Mouse (Mus musculus) heart, embryonic 13.5 days (tissue): ENCODE measurements around the gene Ascc1. TPM values are rescaled to one million over a fixed set of nuclear protein-coding genes. Genes with fewer than 3 reads are reported as not detected.
"Not testable (repeated sequence)": the region's sequence is repeated elsewhere in the genome, so short reads cannot be mapped to it uniquely, and the experiment has no call there.

Experiments
- ATAC-seq: fragments of 200-750 bp; cut with Nextera tagmentation; 2 replicates; pipeline ENCODE4 v1.8.0; 2017; ENCODE audit warnings: moderate TSS enrichment; ENCODE audit not compliant: insufficient number of reproducible peaks, low FRiP score, low TSS enrichment; ENCODE audit errors: extremely low read depth
- H3K27ac ChIP-seq: fragments of 300-500 bp; sonication (generic); replicated peaks from 2 replicates; pipeline ENCODE4 v1.5.1; 2015; ENCODE audit warnings: moderate library complexity, mild to moderate bottlenecking, inconsistent platforms
- H3K27me3 ChIP-seq: fragments of 300-500 bp; sonication (generic); replicated peaks from 2 replicates; pipeline ENCODE4 v1.6.1; 2015; ENCODE audit warnings: mild to moderate bottlenecking, inconsistent platforms
- H3K36me3 ChIP-seq: fragments of 300-500 bp; sonication (generic); 2 replicates; pipeline ENCODE4 v1.6.1; 2015; ENCODE audit warnings: mild to moderate bottlenecking, inconsistent platforms
- H3K4me1 ChIP-seq: fragments of 300-500 bp; sonication (generic); 2 replicates; pipeline ENCODE4 v1.6.1; 2015; ENCODE audit warnings: inconsistent platforms
- H3K4me2 ChIP-seq: fragments of 300-500 bp; sonication (generic); 2 replicates; pipeline ENCODE4 v1.6.1; 2015; ENCODE audit warnings: inconsistent platforms, mild to moderate bottlenecking, moderate library complexity
- H3K4me3 ChIP-seq: fragments of 300-500 bp; sonication (generic); 2 replicates; pipeline ENCODE4 v1.5.1; 2015; ENCODE audit warnings: moderate library complexity, mild to moderate bottlenecking, inconsistent platforms
- H3K9ac ChIP-seq: fragments of 300-500 bp; sonication (generic); 2 replicates; pipeline ENCODE4 v1.6.1; 2015; ENCODE audit warnings: inconsistent platforms, mild to moderate bottlenecking, moderate library complexity
- H3K9me3 ChIP-seq: fragments of 300-500 bp; sonication (generic); 2 replicates; pipeline ENCODE4 v1.6.1; 2016; ENCODE audit warnings: inconsistent platforms
- WGBS: fragments of 180-500 bp; shearing (Covaris S2); methylation state at CpG from one replicate; pipeline ENCODE4 v1.1.7; 2015; ENCODE audit warnings: mixed read lengths; 5-methylcytosine and 5-hydroxymethylcytosine counted together
- polyA plus RNA-seq: library from polyadenylated mRNA; unstranded; fragments of >200 nt; fragmentation: Nextera tagmentation; extraction: Ambion mirVana; gene quantifications from 2 replicates; pipeline ENCODE4 v1.2.1, GENCODE M21; 2015

The Ascc1 gene
- polyA plus RNA-seq, 1 experiment from 2014 or later: 33.8 TPM

- Histone ChIP-seq H3K36me3 (no peaks in the 10 kb centered on the region), H3K9ac (no peak overlapping the region), H3K9me3 (no peaks in the 10 kb centered on the region), H3K4me2 (no peak overlapping the region), H3K4me3 (no peak overlapping the region), H3K27ac (no peak overlapping the region), H3K27me3 (peaks cover 75% of the 10 kb centered on the region), H3K4me1 (peaks cover 24% of the 10 kb centered on the region)
- no peak for ATAC-seq
- WGBS: 48% methylated on average over 7 of the region's 7 CpGs
Measured at GRCm38 (mm10) chr10:60118464-60118863, 115.9 kb downstream of the Ascc1 start.

GRCm38 (mm10) chr10:60120630-60121029, 118.0 kb downstream of the Ascc1 start:
- Histone ChIP-seq H3K4me1 (peaks cover 23% of the 10 kb centered on the region), H3K9ac (no peak overlapping the region), H3K27ac (no peak overlapping the region), H3K27me3 (peaks cover 71% of the 10 kb centered on the region), H3K36me3 (no peaks in the 10 kb centered on the region), H3K4me2 (no peak overlapping the region), H3K9me3 (no peaks in the 10 kb centered on the region), H3K4me3 (no peak overlapping the region)
- WGBS: 73% methylated on average over 4 of the region's 4 CpGs
- no peak for ATAC-seq

- H3K4me3 ChIP-seq: no peak overlapping the region
- no peaks in the 10 kb centered on the region for H3K9me3 ChIP-seq
- H3K27ac ChIP-seq: no peak overlapping the region
- H3K9ac ChIP-seq: no peak overlapping the region
- H3K27me3 ChIP-seq: peaks cover 73% of the 10 kb centered on the region
- H3K4me1 ChIP-seq: peaks cover 4% of the 10 kb centered on the region
- no peaks in the 10 kb centered on the region for H3K36me3 ChIP-seq
- H3K4me2 ChIP-seq: no peak overlapping the region
- 58% methylated on average over 6 of the region's 6 CpGs for WGBS
- no peak for ATAC-seq
Measured at GRCm38 (mm10) chr10:60124078-60124477, 121.5 kb downstream of the Ascc1 start.

- Histone ChIP-seq H3K4me2 (peak overlapping the region; percentile 52), H3K9me3 (no peaks in the 10 kb centered on the region), H3K4me1 (peaks cover 4% of the 10 kb centered on the region), H3K36me3 (no peaks in the 10 kb centered on the region), H3K9ac (no peak overlapping the region), H3K4me3 (peak overlapping the region; percentile 16; the same call in 1 of the 2 replicates), H3K27ac (no peak overlapping the region), H3K27me3 (peaks cover 74% of the 10 kb centered on the region)
- no peak for ATAC-seq
- WGBS: 19% methylated on average over 22 of the region's 22 CpGs
Measured at GRCm38 (mm10) chr10:60125529-60126327, 123.1 kb downstream of the Ascc1 start.

- Histone ChIP-seq H3K4me2 (no peak overlapping the region), H3K9ac (no peak overlapping the region), H3K9me3 (no peaks in the 10 kb centered on the region), H3K4me1 (peaks cover 5% of the 10 kb centered on the region), H3K27me3 (peaks cover 68% of the 10 kb centered on the region), H3K27ac (no peak overlapping the region), H3K4me3 (no peak overlapping the region), H3K36me3 (no peaks in the 10 kb centered on the region)
- WGBS: 69% methylated on average over 9 of the region's 9 CpGs
- ATAC-seq: no peak
Measured at GRCm38 (mm10) chr10:60128287-60128686, 125.7 kb downstream of the Ascc1 start.

- WGBS: 71% methylated on average over 4 of the region's 4 CpGs
- ATAC-seq: no peak
Measured at GRCm38 (mm10) chr10:60130504-60130903, 127.9 kb downstream of the Ascc1 start.

GRCm38 (mm10) chr10:60133501-60133900, 130.9 kb downstream of the Ascc1 start:
- Histone ChIP-seq H3K27me3 (peaks cover 53% of the 10 kb centered on the region), H3K4me3 (no peak overlapping the region), H3K27ac (no peak overlapping the region), H3K9ac (no peak overlapping the region), H3K4me2 (no peak overlapping the region), H3K36me3 (no peaks in the 10 kb centered on the region), H3K4me1 (peaks cover 25% of the 10 kb centered on the region), H3K9me3 (no peaks in the 10 kb centered on the region)
- WGBS: 25% methylated on average over 6 of the region's 6 CpGs
- no peak for ATAC-seq

More at GRCm38 (mm10) chr10:60130504-60130903, 127.9 kb downstream of the Ascc1 start:
- Histone ChIP-seq H3K9me3 (no peaks in the 10 kb centered on the region), H3K4me2 (no peak overlapping the region), H3K36me3 (no peaks in the 10 kb centered on the region), H3K27me3 (peaks cover 74% of the 10 kb centered on the region), H3K4me1 (peaks cover 16% of the 10 kb centered on the region), H3K4me3 (no peak overlapping the region), H3K9ac (no peak overlapping the region), H3K27ac (no peak overlapping the region)

- Histone ChIP-seq H3K9ac (no peak overlapping the region), H3K36me3 (no peaks in the 10 kb centered on the region), H3K9me3 (no peaks in the 10 kb centered on the region), H3K4me1 (peaks cover 25% of the 10 kb centered on the region), H3K4me3 (no peak overlapping the region), H3K27ac (no peak overlapping the region), H3K4me2 (peak overlapping the region; percentile 7; the same call in 1 of the 2 replicates), H3K27me3 (peaks cover 51% of the 10 kb centered on the region)
- no peak for ATAC-seq
- 40% methylated on average over 9 of the region's 9 CpGs for WGBS
Measured at GRCm38 (mm10) chr10:60134201-60134600, 131.6 kb downstream of the Ascc1 start.

- not testable (repeated sequence) for H3K9me3 ChIP-seq, H3K27ac ChIP-seq, H3K36me3 ChIP-seq, H3K9ac ChIP-seq, H3K4me3 ChIP-seq, H3K4me2 ChIP-seq, ATAC-seq
- peaks cover 25% of the 10 kb centered on the region for H3K4me1 ChIP-seq
- 26% methylated on average over 1 of the region's 1 CpGs for WGBS
- H3K27me3 ChIP-seq: peaks cover 36% of the 10 kb centered on the region
Measured at GRCm38 (mm10) chr10:60136010-60136409, 133.4 kb downstream of the Ascc1 start.

GRCm38 (mm10) chr10:60136935-60137334, 134.3 kb downstream of the Ascc1 start:
- ATAC-seq: no peak
- H3K27ac ChIP-seq: no peak overlapping the region
- H3K4me2 ChIP-seq: no peak overlapping the region
- no peaks in the 10 kb centered on the region for H3K36me3 ChIP-seq
- no peak overlapping the region for H3K9ac ChIP-seq
- H3K9me3 ChIP-seq: no peaks in the 10 kb centered on the region; the same call in 1 of the 2 replicates
- no peak overlapping the region for H3K4me3 ChIP-seq
- H3K27me3 ChIP-seq: peaks cover 32% of the 10 kb centered on the region
- peaks cover 25% of the 10 kb centered on the region for H3K4me1 ChIP-seq
- WGBS: 71% methylated on average over 7 of the region's 7 CpGs

GRCm38 (mm10) chr10:60138680-60139079, 136.1 kb downstream of the Ascc1 start:
- Histone ChIP-seq H3K27ac (no peak overlapping the region), H3K4me2 (no peak overlapping the region), H3K36me3 (no peaks in the 10 kb centered on the region), H3K27me3 (peaks cover 16% of the 10 kb centered on the region), H3K4me1 (peaks cover 20% of the 10 kb centered on the region), H3K9ac (no peak overlapping the region), H3K4me3 (no peak overlapping the region), H3K9me3 (no peaks in the 10 kb centered on the region; the same call in 1 of the 2 replicates)
- WGBS: 76% methylated on average over 5 of the region's 5 CpGs
- ATAC-seq: no peak

GRCm38 (mm10) chr10:60140751-60141150, 138.1 kb downstream of the Ascc1 start:
- Histone ChIP-seq H3K9me3 (no peaks in the 10 kb centered on the region; the same call in 1 of the 2 replicates), H3K9ac (no peak overlapping the region), H3K4me2 (no peak overlapping the region), H3K4me1 (peaks cover 13% of the 10 kb centered on the region), H3K4me3 (no peak overlapping the region), H3K27ac (no peak overlapping the region), H3K27me3 (peaks cover 9% of the 10 kb centered on the region; the same call in 1 of the 2 replicates), H3K36me3 (no peaks in the 10 kb centered on the region)
- WGBS: 80% methylated on average over 4 of the region's 4 CpGs
- ATAC-seq: no peak
